Mouse (Mus musculus): ENCODE results near the gene Wdr17. TPM values are rescaled to one million over a fixed set of nuclear protein-coding genes. Genes with fewer than 3 reads are reported as not detected.

Wdr17 gene
- total and polyA plus RNA-seq, 3 experiments, result not detected

DNA sequence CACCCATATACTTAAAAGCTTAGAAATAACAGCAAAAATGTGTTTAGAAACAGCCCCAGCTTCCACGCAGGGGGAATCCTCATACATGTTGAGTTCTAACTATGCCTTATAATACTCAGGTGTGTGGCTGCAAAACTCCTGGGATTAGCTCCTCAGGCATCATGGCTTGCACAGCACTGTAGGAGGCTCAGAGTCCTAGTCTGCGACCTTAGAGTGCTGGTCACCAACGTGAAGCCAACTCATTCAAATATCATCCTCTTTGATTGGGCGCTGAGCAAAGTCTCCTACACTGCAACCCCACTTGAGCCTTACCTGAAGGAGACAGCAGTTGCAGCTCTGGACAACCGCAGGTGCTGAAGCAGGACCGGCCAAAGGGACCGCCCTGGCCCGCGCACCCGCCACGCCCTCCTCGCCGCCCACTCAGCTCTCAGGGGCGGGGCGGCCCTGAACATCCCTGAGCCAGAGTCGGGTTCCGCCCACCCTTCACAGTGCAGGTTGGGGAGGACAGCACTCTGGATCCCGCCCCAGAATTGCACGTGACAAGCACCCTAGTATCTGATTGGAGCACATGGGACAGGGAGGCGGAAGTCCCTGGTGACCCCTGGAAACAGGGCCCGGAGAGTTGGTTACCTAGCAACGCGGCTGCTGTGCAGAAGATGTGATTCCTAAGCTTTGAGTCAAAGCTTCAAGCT lies 162.9 kb downstream of the Wdr17 start:
- no peak overlapping the region for H3K4me3 ChIP-seq (ENCODE audit: control insufficient read depth in 1 of 2, insufficient read depth in 1 of 2, low read depth in 2 of 2, low read length in 2 of 2)
- DNase-seq (ENCODE audit: low read depth, low spot score), result no peak
- H3K4me1 ChIP-seq (ENCODE audit: control insufficient read depth in 1 of 2, insufficient read depth in 2 of 2, low read length in 2 of 2), result no peaks in the 10 kb centered on the region
- no peaks in the 10 kb centered on the region for H3K27me3 ChIP-seq (ENCODE audit: control insufficient read depth in 1 of 2, insufficient read depth in 2 of 2, low read length in 2 of 2)
- no peaks in the 10 kb centered on the region for H3K79me2 ChIP-seq (ENCODE audit: control insufficient read depth, insufficient read depth, low read length, poor library complexity)
- no peaks in the 10 kb centered on the region for H3K9me3 ChIP-seq (replicated peaks; ENCODE audit: insufficient read depth, low read length)
- no peak for TF ChIP-seq MAX (IDR thresholded peaks at IDR 0.05; ENCODE audit: low read length)
- no peak for TF ChIP-seq POLR2AphosphoS2 (IDR thresholded peaks at IDR 0.05; ENCODE audit: low read length)
- TF ChIP-seq TAL1 (IDR thresholded peaks at IDR 0.05; ENCODE audit: low read length), result no peak
- TF ChIP-seq KAT2A (conservative IDR thresholded peaks at IDR 0.05; ENCODE audit: low read depth, low read length), result no peak
- TF ChIP-seq USF2 (IDR thresholded peaks at IDR 0.05; ENCODE audit: borderline replicate concordance in 1 of 2, insufficient read depth in 1 of 2, low read depth in 1 of 2, low read length in 2 of 2), result no peak
- TF ChIP-seq SMC3 (IDR thresholded peaks at IDR 0.05; ENCODE audit: low read depth, low read length), result no peak
- no peak for TF ChIP-seq ZC3H11A (IDR thresholded peaks at IDR 0.05; ENCODE audit: low read depth, low read length)
- TF ChIP-seq ZKSCAN1 (IDR thresholded peaks at IDR 0.05; ENCODE audit: low read depth, low read length), result no peak
- no peak for TF ChIP-seq GATA1 (IDR thresholded peaks at IDR 0.05; ENCODE audit: low read depth, low read length)
- no peak for TF ChIP-seq TCF12 (IDR thresholded peaks at IDR 0.05; ENCODE audit: low read depth, low read length)
- no peak for TF ChIP-seq ZMIZ1 (IDR thresholded peaks at IDR 0.05; ENCODE audit: low read depth, low read length)
- no peak for TF ChIP-seq ZNF384 (IDR thresholded peaks at IDR 0.05; ENCODE audit: low read depth, low read length)
- no peak for TF ChIP-seq CTCF (IDR thresholded peaks at IDR 0.05 in 2 of 3, conservative IDR thresholded peaks at IDR 0.05 in 1 of 3; ENCODE audit: control insufficient read depth in 1 of 3, insufficient read depth in 1 of 3, low read depth in 2 of 3, low read length in 3 of 3, poor library complexity in 1 of 3, severe bottlenecking in 1 of 3)
- TF ChIP-seq CHD1 (IDR thresholded peaks at IDR 0.05; ENCODE audit: low read depth, low read length), result no peak
- no peak for TF ChIP-seq POLR2AphosphoS5 (IDR thresholded peaks at IDR 0.05; ENCODE audit: borderline replicate concordance, low read depth, low read length)
- TF ChIP-seq MAZ (IDR thresholded peaks at IDR 0.05; ENCODE audit: low read depth, low read length), result no peak
- no peak for TF ChIP-seq GABPA (IDR thresholded peaks at IDR 0.05; ENCODE audit: low read depth, low read length)
- no peak for TF ChIP-seq ETS1 (IDR thresholded peaks at IDR 0.05; ENCODE audit: low read depth, low read length)
- TF ChIP-seq USF1 (IDR thresholded peaks at IDR 0.05; ENCODE audit: low read depth, low read length), result no peak
- H3K27ac ChIP-seq (ENCODE audit: control insufficient read depth, low read depth, low read length), result no peak overlapping the region
- H3K9ac ChIP-seq (ENCODE audit: control insufficient read depth, low read depth, low read length, poor library complexity, severe bottlenecking), result no peak overlapping the region
- H3K36me3 ChIP-seq (ENCODE audit: control insufficient read depth in 1 of 2, insufficient read depth in 2 of 2, low read length in 2 of 2), result no peaks in the 10 kb centered on the region

DNA sequence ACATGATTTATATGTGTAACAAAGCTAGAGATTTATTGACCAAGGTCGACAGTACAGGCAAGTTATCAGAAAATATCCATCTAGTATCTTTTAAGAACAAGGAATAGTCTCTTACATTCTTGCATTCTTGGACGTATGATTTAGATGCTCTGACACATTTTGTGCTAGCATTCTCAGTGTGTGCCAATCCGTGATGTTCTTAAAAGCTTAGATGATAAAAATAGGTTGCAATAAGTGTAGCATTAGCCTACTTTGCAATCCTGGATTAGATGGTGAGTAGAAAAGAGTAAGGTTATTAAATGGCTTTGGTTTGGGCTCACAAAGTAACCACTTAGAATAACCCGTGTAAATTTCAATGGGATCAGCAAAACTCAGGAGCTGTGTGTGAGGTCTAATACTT lies 168.5 kb downstream of the Wdr17 start:
- no peak for TF ChIP-seq ZMIZ1 (IDR thresholded peaks at IDR 0.05; ENCODE audit: low read depth, low read length)
- TF ChIP-seq GATA1 (IDR thresholded peaks at IDR 0.05; ENCODE audit: low read depth, low read length), result no peak
- TF ChIP-seq TCF12 (IDR thresholded peaks at IDR 0.05; ENCODE audit: low read depth, low read length), result no peak
- TF ChIP-seq HCFC1 (IDR thresholded peaks at IDR 0.05; ENCODE audit: low read depth, low read length), result no peak
- no peak for TF ChIP-seq ZNF384 (IDR thresholded peaks at IDR 0.05; ENCODE audit: low read depth, low read length)
- TF ChIP-seq MYB (IDR thresholded peaks at IDR 0.05; ENCODE audit: low read depth, low read length), result no peak
- TF ChIP-seq KAT2A (conservative IDR thresholded peaks at IDR 0.05; ENCODE audit: low read depth, low read length), result no peak
- TF ChIP-seq MAZ (IDR thresholded peaks at IDR 0.05; ENCODE audit: low read depth, low read length), result no peak
- no peak for TF ChIP-seq CHD2 (IDR thresholded peaks at IDR 0.05; ENCODE audit: low read length)
- TF ChIP-seq MAFK (IDR thresholded peaks at IDR 0.05; ENCODE audit: borderline replicate concordance, low read depth, low read length), result no peak
- no peak for TF ChIP-seq ELF1 (IDR thresholded peaks at IDR 0.05; ENCODE audit: low read depth, low read length)
- TF ChIP-seq ZC3H11A (IDR thresholded peaks at IDR 0.05; ENCODE audit: low read depth, low read length), result no peak
- no peak for TF ChIP-seq USF1 (IDR thresholded peaks at IDR 0.05; ENCODE audit: low read depth, low read length)
- TF ChIP-seq GABPA (IDR thresholded peaks at IDR 0.05; ENCODE audit: low read depth, low read length), result no peak
- no peak for DNase-seq (ENCODE audit: low read depth, low spot score)
- no peaks in the 10 kb centered on the region for H3K27me3 ChIP-seq (ENCODE audit: control insufficient read depth in 1 of 2, insufficient read depth in 2 of 2, low read length in 2 of 2)
- no peak overlapping the region for H3K9ac ChIP-seq (ENCODE audit: control insufficient read depth, low read depth, low read length, poor library complexity, severe bottlenecking)
- H3K79me2 ChIP-seq (ENCODE audit: control insufficient read depth, insufficient read depth, low read length, poor library complexity), result no peaks in the 10 kb centered on the region
- no peaks in the 10 kb centered on the region for H3K9me3 ChIP-seq (replicated peaks; ENCODE audit: insufficient read depth, low read length)
- no peak overlapping the region for H3K4me3 ChIP-seq (ENCODE audit: control insufficient read depth in 1 of 2, insufficient read depth in 1 of 2, low read depth in 2 of 2, low read length in 2 of 2)
- no peaks in the 10 kb centered on the region for H3K4me1 ChIP-seq (ENCODE audit: control insufficient read depth in 1 of 2, insufficient read depth in 2 of 2, low read length in 2 of 2)
- no peak overlapping the region for H3K27ac ChIP-seq (ENCODE audit: control insufficient read depth, low read depth, low read length)
- no peaks in the 10 kb centered on the region for H3K36me3 ChIP-seq (ENCODE audit: control insufficient read depth in 1 of 2, insufficient read depth in 2 of 2, low read length in 2 of 2)
